Mouse (Mus musculus): ENCODE results near the gene Rsbn1. TPM values are rescaled to one million over a fixed set of nuclear protein-coding genes. Genes with fewer than 3 reads are reported as not detected.

Gene Rsbn1
- polyA plus RNA-seq, 1 experiment from 2014 or later, result 20.6 TPM

- Histone ChIP-seq H3K9me3 (replicated peaks; ENCODE audit: control insufficient read depth, low read length) (no peaks in the 10 kb centered on the region), H3K36me3 (replicated peaks; ENCODE audit: control insufficient read depth, insufficient read depth, low read depth, low read length) (peaks cover 2% of the 10 kb centered on the region; the same call in 1 of the 2 replicates), H3K27ac (replicated peaks; ENCODE audit: low read depth, low read length) (no peak overlapping the region), H3K9ac (replicated peaks; ENCODE audit: low read length) (no peak overlapping the region), H3K4me3 (ENCODE audit: low read depth, low read length) (no peak overlapping the region), H3K4me2 (ENCODE audit: low read depth, low read length) (no peak overlapping the region), H3K27me3 (ENCODE audit: control insufficient read depth, insufficient read depth, low read length) (no peaks in the 10 kb centered on the region), H3K4me1 (ENCODE audit: control insufficient read depth, insufficient read depth, low read length) (no peaks in the 10 kb centered on the region)
- ATAC-seq (replicated peaks; ENCODE audit: insufficient number of reproducible peaks, low FRiP score, low TSS enrichment, low read depth), result no peak
- 91% methylated on average over 3 of the region's 3 CpGs for WGBS
- no peak for DNase-seq (ENCODE audit: low spot score)
Observed at GRCm38 (mm10) chr3:103991271-103991670, 77.4 kb downstream of the Rsbn1 start.

GRCm38 (mm10) chr3:103998724-103999123, 84.8 kb downstream of the Rsbn1 start:
- Histone ChIP-seq H3K27me3 (ENCODE audit: control insufficient read depth, insufficient read depth, low read length) (no peaks in the 10 kb centered on the region), H3K9ac (replicated peaks; ENCODE audit: low read length) (no peak overlapping the region), H3K4me3 (ENCODE audit: low read depth, low read length) (no peak overlapping the region), H3K36me3 (replicated peaks; ENCODE audit: control insufficient read depth, insufficient read depth, low read depth, low read length) (no peaks in the 10 kb centered on the region), H3K27ac (replicated peaks; ENCODE audit: low read depth, low read length) (no peak overlapping the region), H3K4me2 (ENCODE audit: low read depth, low read length) (no peak overlapping the region), H3K4me1 (ENCODE audit: control insufficient read depth, insufficient read depth, low read length) (no peaks in the 10 kb centered on the region), H3K9me3 (replicated peaks; ENCODE audit: control insufficient read depth, low read length) (no peaks in the 10 kb centered on the region)
- ATAC-seq (replicated peaks; ENCODE audit: insufficient number of reproducible peaks, low FRiP score, low TSS enrichment, low read depth), result no peak
- 93% methylated on average over 4 of the region's 4 CpGs for WGBS
- no peak for DNase-seq (ENCODE audit: low spot score)

- H3K4me2 ChIP-seq (ENCODE audit: low read depth, low read length), result no peak overlapping the region
- DNase-seq (ENCODE audit: low spot score) (no peak), ATAC-seq (replicated peaks; ENCODE audit: insufficient number of reproducible peaks, low FRiP score, low TSS enrichment, low read depth) (no peak)
- H3K27me3 ChIP-seq (ENCODE audit: control insufficient read depth, insufficient read depth, low read length), result no peaks in the 10 kb centered on the region
- no peaks in the 10 kb centered on the region for H3K9me3 ChIP-seq (replicated peaks; ENCODE audit: control insufficient read depth, low read length)
- H3K36me3 ChIP-seq (replicated peaks; ENCODE audit: control insufficient read depth, insufficient read depth, low read depth, low read length), result no peaks in the 10 kb centered on the region; the same call in none of the 2 replicates
- H3K4me1 ChIP-seq (ENCODE audit: control insufficient read depth, insufficient read depth, low read length), result no peaks in the 10 kb centered on the region
- no peak overlapping the region for H3K4me3 ChIP-seq (ENCODE audit: low read depth, low read length)
- WGBS, result 90% methylated on average over 8 of the region's 8 CpGs
- no peak overlapping the region for H3K9ac ChIP-seq (replicated peaks; ENCODE audit: low read length)
- no peak overlapping the region for H3K27ac ChIP-seq (replicated peaks; ENCODE audit: low read depth, low read length)
Observed at GRCm38 (mm10) chr3:104006896-104007466, 93.1 kb downstream of the Rsbn1 start.

- DNase-seq (ENCODE audit: low spot score), result no peak
- no peak overlapping the region for H3K27ac ChIP-seq (replicated peaks; ENCODE audit: low read depth, low read length)
- 93% methylated on average over 8 of the region's 8 CpGs for WGBS
- no peaks in the 10 kb centered on the region for H3K4me1 ChIP-seq (ENCODE audit: control insufficient read depth, insufficient read depth, low read length)
- H3K4me3 ChIP-seq (ENCODE audit: low read depth, low read length), result no peak overlapping the region
- no peak overlapping the region for H3K9ac ChIP-seq (replicated peaks; ENCODE audit: low read length)
- no peak for ATAC-seq (replicated peaks; ENCODE audit: insufficient number of reproducible peaks, low FRiP score, low TSS enrichment, low read depth)
- H3K36me3 ChIP-seq (replicated peaks; ENCODE audit: control insufficient read depth, insufficient read depth, low read depth, low read length), result no peaks in the 10 kb centered on the region; the same call in none of the 2 replicates
- H3K27me3 ChIP-seq (ENCODE audit: control insufficient read depth, insufficient read depth, low read length), result no peaks in the 10 kb centered on the region
- H3K4me2 ChIP-seq (ENCODE audit: low read depth, low read length), result no peak overlapping the region
- H3K9me3 ChIP-seq (replicated peaks; ENCODE audit: control insufficient read depth, low read length), result no peaks in the 10 kb centered on the region
Observed at GRCm38 (mm10) chr3:104007479-104007878, 93.6 kb downstream of the Rsbn1 start.

GRCm38 (mm10) chr3:104009924-104010662, 96.2 kb downstream of the Rsbn1 start:
- no peak overlapping the region for H3K27ac ChIP-seq (replicated peaks; ENCODE audit: low read depth, low read length)
- 88% methylated on average over 5 of the region's 5 CpGs for WGBS
- H3K36me3 ChIP-seq (replicated peaks; ENCODE audit: control insufficient read depth, insufficient read depth, low read depth, low read length), result no peaks in the 10 kb centered on the region; the same call in none of the 2 replicates
- no peak for DNase-seq (ENCODE audit: low spot score)
- H3K27me3 ChIP-seq (ENCODE audit: control insufficient read depth, insufficient read depth, low read length), result no peaks in the 10 kb centered on the region
- no peak overlapping the region for H3K4me2 ChIP-seq (ENCODE audit: low read depth, low read length)
- H3K9ac ChIP-seq (replicated peaks; ENCODE audit: low read length), result no peak overlapping the region
- H3K4me1 ChIP-seq (ENCODE audit: control insufficient read depth, insufficient read depth, low read length), result no peaks in the 10 kb centered on the region
- ATAC-seq (replicated peaks; ENCODE audit: insufficient number of reproducible peaks, low FRiP score, low TSS enrichment, low read depth), result no peak
- no peaks in the 10 kb centered on the region for H3K9me3 ChIP-seq (replicated peaks; ENCODE audit: control insufficient read depth, low read length)
- no peak overlapping the region for H3K4me3 ChIP-seq (ENCODE audit: low read depth, low read length)

GRCm38 (mm10) chr3:104011972-104012371, 98.1 kb downstream of the Rsbn1 start:
- H3K36me3 ChIP-seq (replicated peaks; ENCODE audit: control insufficient read depth, insufficient read depth, low read depth, low read length), result no peaks in the 10 kb centered on the region; the same call in none of the 2 replicates

More at GRCm38 (mm10) chr3:104011972-104012371, 98.1 kb downstream of the Rsbn1 start:
- ATAC-seq (replicated peaks; ENCODE audit: insufficient number of reproducible peaks, low FRiP score, low TSS enrichment, low read depth), result no peak
- H3K4me3 ChIP-seq (ENCODE audit: low read depth, low read length), result no peak overlapping the region
- H3K27ac ChIP-seq (replicated peaks; ENCODE audit: low read depth, low read length), result no peak overlapping the region
- no peaks in the 10 kb centered on the region for H3K9me3 ChIP-seq (replicated peaks; ENCODE audit: control insufficient read depth, low read length)
- no peaks in the 10 kb centered on the region for H3K27me3 ChIP-seq (ENCODE audit: control insufficient read depth, insufficient read depth, low read length)
- no peak overlapping the region for H3K9ac ChIP-seq (replicated peaks; ENCODE audit: low read length)
- H3K4me1 ChIP-seq (ENCODE audit: control insufficient read depth, insufficient read depth, low read length), result no peaks in the 10 kb centered on the region
- 97% methylated on average over 2 of the region's 2 CpGs for WGBS
- DNase-seq (ENCODE audit: low spot score), result no peak
- H3K4me2 ChIP-seq (ENCODE audit: low read depth, low read length), result no peak overlapping the region

Other genes with a start within 250 kb of the Rsbn1 start
- 25.2 and 26.1 TPM in 2 replicates for gene Olfml3, start 176.1 kb upstream of the Rsbn1 start, polyA plus RNA-seq (2014; fragmentation: Nextera tagmentation; extraction: Ambion mirVana)
- not detected in 2 replicates for gene Gm10964, start 174.8 kb upstream of the Rsbn1 start, polyA plus RNA-seq (2014; fragmentation: Nextera tagmentation; extraction: Ambion mirVana)
- 13.8 TPM in 2 replicates for gene Hipk1, start 122.6 kb upstream of the Rsbn1 start, polyA plus RNA-seq (2014; fragmentation: Nextera tagmentation; extraction: Ambion mirVana)
- 38.2 and 40.3 TPM in 2 replicates for gene Dclre1b, start 104.7 kb upstream of the Rsbn1 start, polyA plus RNA-seq (2014; fragmentation: Nextera tagmentation; extraction: Ambion mirVana)
- 22.8 and 26.5 TPM in 2 replicates for gene Ap4b1, start 104.6 kb upstream of the Rsbn1 start, polyA plus RNA-seq (2014; fragmentation: Nextera tagmentation; extraction: Ambion mirVana)
- gene Gm43064, start 104.5 kb upstream of the Rsbn1 start, polyA plus RNA-seq (2014; fragmentation: Nextera tagmentation; extraction: Ambion mirVana), result 0.24 TPM in 1 of 2 replicates, not detected in the other
- gene Bcl2l15, start 81.5 kb upstream of the Rsbn1 start, polyA plus RNA-seq (2014; fragmentation: Nextera tagmentation; extraction: Ambion mirVana), result not detected in 2 replicates
- 0.28 and 0.43 TPM in 2 replicates for gene Ptpn22, start 54.3 kb upstream of the Rsbn1 start, polyA plus RNA-seq (2014; fragmentation: Nextera tagmentation; extraction: Ambion mirVana)
- gene Phtf1, start 54.0 kb downstream of the Rsbn1 start, polyA plus RNA-seq (2014; fragmentation: Nextera tagmentation; extraction: Ambion mirVana), result 49.0 and 53.2 TPM in 2 replicates